Mouse (Mus musculus) kidney, postnatal 4 days (tissue): ENCODE data around the gene Fez1.

Source experiments
- DNase-seq, 2 experiments: peaks; one replicate each; pipeline ENCODE4 v3.0.0; 2021; ENCODE audit warnings: mixed read lengths in 2 of 2

Fez1 gene

DNA sequence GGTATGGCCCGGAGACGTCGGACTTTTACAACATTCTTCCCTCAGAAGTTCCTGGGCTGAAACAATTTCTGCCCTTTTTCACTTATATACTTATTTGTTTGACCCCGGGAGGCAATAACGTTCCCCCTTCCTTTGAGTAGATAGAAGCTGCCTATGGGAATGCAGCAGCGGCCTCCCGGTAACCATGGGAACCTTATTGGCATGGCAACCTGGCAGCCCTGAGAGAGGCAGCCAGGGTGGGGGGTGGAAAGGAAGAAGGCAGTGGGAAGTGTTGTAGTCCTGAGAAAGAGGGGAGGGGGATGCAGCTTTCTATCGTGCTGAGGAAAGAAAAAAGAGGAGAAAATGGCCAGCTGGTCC, at the start of gene Fez1:
Gene Fez1, plus strand, starts transcription at position 221 of the 357 bp plus-strand sequence.
- DNase-seq, result peak; percentile 34 to 44

GRCm38 (mm10) chr9:36783921-36784320, 37.7 kb upstream of the Fez1 start:
- DNase-seq, result no peak

DNA sequence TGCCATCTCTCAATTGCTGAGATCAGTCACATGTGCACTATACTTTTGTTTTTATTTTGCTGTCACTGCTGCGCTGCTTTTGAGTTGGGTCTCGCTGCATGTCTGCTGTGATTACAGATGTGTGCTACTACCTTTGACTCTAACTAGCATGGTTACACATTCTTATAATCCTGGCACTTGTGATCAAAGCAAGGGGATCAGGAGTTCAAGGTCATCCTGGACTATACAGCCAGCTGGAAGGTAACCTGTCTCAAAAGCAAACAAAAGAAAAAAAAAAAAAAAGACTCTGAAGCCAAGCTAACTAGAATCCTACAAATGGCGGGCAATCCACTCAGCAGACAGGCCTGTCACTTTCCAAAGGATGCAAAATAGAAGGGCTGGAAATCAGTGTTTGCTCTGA, 29.5 kb upstream of the Fez1 start:
- no peak for DNase-seq

- DNase-seq, result no peak
Measured at GRCm38 (mm10) chr9:36794487-36794886, 27.2 kb upstream of the Fez1 start.

GRCm38 (mm10) chr9:36795556-36795955, 26.1 kb upstream of the Fez1 start:
- DNase-seq, result no peak

GRCm38 (mm10) chr9:36796224-36796623, 25.4 kb upstream of the Fez1 start:
- DNase-seq, result no peak

- DNase-seq, result peak; percentile 98 to 99
Measured at GRCm38 (mm10) chr9:36796781-36797555, 24.7 kb upstream of the Fez1 start, which contains the start of gene Ei24. Gene Ei24, minus strand, starts transcription at chr9:36797393.

DNA sequence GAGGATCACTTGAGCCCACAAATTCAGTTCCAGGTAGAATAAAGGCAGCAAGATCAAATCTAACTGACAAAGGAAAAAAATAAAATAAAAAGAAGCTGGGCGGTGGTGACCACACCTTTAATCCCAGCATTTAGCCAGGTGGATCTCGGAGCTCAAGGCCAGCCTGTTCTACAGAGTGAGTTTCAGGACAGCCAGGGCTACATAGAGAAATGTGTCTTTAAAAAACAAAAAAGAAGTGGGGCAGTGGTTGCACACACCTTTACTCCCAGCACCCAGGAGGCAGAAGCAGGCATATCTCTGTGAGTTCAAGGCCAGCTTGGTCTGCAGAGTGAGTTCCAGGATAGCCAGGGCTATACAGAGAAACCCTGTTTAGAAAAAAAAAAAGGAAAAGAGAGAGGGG, 19.7 kb upstream of the Fez1 start:
- no peak for DNase-seq

DNA sequence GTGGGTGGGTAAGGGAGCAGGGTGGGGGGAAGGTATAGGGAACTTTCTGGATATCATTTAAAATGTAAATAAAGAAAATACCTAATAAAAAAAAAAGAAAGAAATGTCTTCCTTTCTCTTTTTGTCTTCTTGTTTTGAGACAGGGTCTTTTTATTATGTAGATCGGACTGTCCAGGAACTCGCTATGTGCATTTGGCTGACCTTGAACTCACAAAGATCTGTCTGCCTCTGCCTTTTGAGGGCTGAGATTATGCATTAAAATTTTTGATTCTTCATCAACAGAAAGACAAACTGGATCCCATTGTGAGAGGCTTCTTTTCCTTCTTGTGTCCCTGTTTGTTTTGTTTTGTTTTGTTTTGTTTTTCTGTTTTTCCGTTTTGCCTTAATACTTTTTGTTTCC, 18.7 kb upstream of the Fez1 start:
- DNase-seq, result no peak

GRCm38 (mm10) chr9:36803386-36803785, 18.3 kb upstream of the Fez1 start:
- no peak for DNase-seq

DNA sequence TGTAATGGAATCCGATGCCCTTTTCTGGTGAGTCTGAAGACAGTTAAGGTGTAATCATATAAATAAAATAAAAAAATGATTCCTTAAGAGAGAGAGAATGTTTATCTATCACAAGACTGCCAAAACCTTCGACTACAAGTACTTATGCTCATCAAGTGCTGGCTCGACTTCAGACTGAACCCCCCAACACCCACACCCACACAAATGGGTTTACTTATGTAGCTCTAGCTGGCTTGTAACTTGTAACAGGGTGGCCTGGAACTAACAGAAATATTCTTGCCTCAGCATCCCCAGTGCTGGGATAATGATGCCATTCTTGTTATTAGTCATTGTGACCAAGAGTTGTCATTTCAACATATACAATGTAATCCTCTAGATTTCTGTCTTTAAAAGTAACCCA, 17.7 kb upstream of the Fez1 start:
- DNase-seq, result no peak

- DNase-seq, result peak in 1 of 2 experiments; percentile 5
Measured at GRCm38 (mm10) chr9:36805256-36805975, 16.2 kb upstream of the Fez1 start.

DNA sequence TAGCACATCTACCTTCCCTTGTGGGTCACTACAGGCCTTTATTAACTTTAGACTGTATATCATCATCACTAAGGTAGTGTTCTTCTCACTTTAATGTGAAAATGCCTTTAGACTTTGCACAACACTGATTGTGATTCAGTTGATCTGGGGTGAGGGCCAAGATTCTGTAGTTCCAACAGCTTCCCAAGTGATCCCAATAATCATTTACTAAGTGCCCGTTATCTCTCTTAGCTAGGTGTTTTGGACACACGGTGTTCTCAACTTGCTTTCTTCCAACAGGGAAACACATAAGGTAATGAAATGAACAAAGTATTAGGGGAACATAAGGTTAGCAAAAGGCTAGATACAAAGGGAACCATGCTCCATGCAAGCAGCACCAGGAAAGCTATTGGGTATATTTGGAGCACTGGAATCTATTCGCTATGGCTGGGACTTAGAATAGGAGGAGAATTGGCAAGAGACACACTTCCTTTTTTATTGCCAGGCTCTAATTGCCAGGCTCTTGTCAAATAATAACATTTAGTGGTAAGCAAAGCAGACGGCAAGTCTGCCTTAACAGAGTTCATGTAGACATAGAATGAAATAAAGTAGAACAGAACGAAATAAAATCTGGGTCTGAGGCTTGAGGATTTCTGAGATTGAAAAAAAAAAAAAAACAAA, 13.4 kb upstream of the Fez1 start:
- DNase-seq, result no peak

DNA sequence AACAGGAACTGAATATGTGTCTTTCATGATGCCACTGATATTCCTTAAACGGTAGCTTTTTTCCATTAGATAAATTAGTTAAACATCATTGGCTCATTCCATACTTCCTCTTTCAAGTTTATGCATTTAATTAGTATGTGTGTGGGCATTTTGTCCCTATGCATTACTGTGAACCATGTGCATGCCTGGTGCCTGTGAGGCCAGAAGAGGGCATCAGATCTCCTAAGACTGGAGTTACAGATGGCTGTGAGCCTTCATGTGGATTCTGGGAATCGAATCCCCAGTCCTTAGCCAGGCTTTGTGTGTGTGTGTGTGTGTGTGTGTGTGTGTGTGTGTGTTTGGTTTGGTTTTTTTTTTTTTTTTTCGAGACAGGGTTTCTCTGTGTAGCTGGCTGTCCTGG, 7.2 kb upstream of the Fez1 start:
- no peak for DNase-seq

- DNase-seq, result no peak
Measured at GRCm38 (mm10) chr9:36818905-36819304, 2.8 kb upstream of the Fez1 start.

- DNase-seq, result no peak
Measured at GRCm38 (mm10) chr9:36820969-36821643, 558 bp upstream of the Fez1 start.

- DNase-seq, result no peak
Measured at GRCm38 (mm10) chr9:36822024-36822423, 360 bp downstream of the Fez1 start.

DNA sequence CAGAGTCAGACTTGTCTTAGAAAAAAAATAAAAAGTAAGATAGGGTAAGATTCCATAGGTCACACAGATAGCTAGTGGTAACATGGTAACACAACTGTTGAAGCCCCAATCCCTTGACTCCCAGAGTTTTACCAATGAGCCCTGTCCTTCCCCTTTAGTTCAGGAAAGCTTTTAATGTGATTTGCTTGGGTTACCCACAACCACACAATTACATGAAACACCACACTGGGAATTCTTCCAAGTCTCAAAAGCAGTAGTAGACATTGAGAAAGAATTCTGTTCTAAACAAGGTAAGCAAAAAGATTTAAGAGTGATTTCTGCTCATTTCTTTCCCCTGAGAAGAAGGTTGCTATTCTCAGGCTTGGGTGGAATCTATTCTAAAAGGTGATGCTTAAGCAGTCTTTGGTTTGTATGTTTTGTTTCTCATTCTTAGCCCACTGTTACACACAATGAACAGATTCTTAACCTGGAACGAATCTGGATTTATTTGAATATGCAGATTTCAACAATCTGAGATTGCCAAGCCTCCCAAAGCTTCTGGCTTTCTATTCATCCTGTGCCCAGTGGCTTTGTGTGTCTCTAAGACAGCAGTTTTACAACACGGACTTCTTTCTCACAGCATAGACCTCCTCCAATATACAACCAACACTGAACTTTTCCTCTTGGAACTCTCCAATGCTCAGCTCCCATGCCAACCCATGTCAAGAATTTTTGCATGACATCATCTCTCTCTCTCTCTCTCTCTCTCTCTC, 5.1 kb downstream of the Fez1 start:
- DNase-seq, result no peak

GRCm38 (mm10) chr9:36831401-36831800, 9.7 kb downstream of the Fez1 start:
- DNase-seq, result no peak

GRCm38 (mm10) chr9:36832529-36832928, 10.9 kb downstream of the Fez1 start:
- peak; percentile 69 to 76 for DNase-seq

GRCm38 (mm10) chr9:36833043-36833881, 11.6 kb downstream of the Fez1 start:
- DNase-seq, result peak; percentile 16 to 18
